8 mouse cellular contexts compared by ENCODE assay signal in genomic region chr13:58806397-58806892, GRCm38 (mm10). TPM values are rescaled to one million over a fixed set of nuclear protein-coding genes. Genes with fewer than 3 reads are reported as not detected.
DNase-seq lines count a peak whose midpoint lies in the region; ATAC-seq and TF ChIP-seq lines count a peak whose summit lies in the region.

Gene Ntrk2 (plus strand): TSS chr13:58806569.

- TF ChIP-seq POLR2A in cerebellum, adult 2 months (IDR thresholded peaks at IDR 0.05; ENCODE audit: borderline replicate concordance, insufficient read depth, low read length): peak; percentile 86
- peak; percentile 34; the same call in 1 of the 2 replicates for TF ChIP-seq POLR2A in olfactory bulb, adult 2 months (IDR thresholded peaks at IDR 0.05; ENCODE audit: insufficient read depth, low read depth, low read length)

- peak; percentile 92 to 96 for DNase-seq in cerebellum, adult 2 months
- peak; percentile 90 for DNase-seq in forelimb bud, embryonic 11.5 days (ENCODE audit: low read depth, low spot score)
- DNase-seq in heart, postnatal 25 days (ENCODE audit: low spot score): peak; percentile 44
- DNase-seq in large intestine, adult 2 months (ENCODE audit: low read depth, low spot score): peak; percentile 35
- peak in 1 of 3 experiments; percentile 2 for DNase-seq in liver, embryonic 14.5 days (ENCODE audit: low read depth in 3 of 3, low spot score in 3 of 3)
- peak; percentile 73 for DNase-seq in thymus, postnatal 4 days

- intact Hi-C loops in heart, postnatal 25 days (cut with DNase I): loop anchor here (1.0 to 10.0 kb wide), 4 partner anchors 162 to 591 kb away; no protein-coding TSS in a partner anchor

- peaks cover 4% of the 10 kb centered on the region; the same call in 1 of the 2 replicates for H3K9me3 ChIP-seq in E14TG2a.4 (ENCODE audit: low read length)
- H3K9me3 ChIP-seq in liver, embryonic 14.5 days (ENCODE audit: control insufficient read depth, low read length): no peaks in the 10 kb centered on the region

- no peaks in the 10 kb centered on the region for H3K36me3 ChIP-seq in E14TG2a.4 (ENCODE audit: insufficient read depth, low read length)
- H3K36me3 ChIP-seq in liver, embryonic 14.5 days (replicated peaks; ENCODE audit: control insufficient read depth, insufficient read depth, low read depth): no peaks in the 10 kb centered on the region

- ATAC-seq in liver, embryonic 14.5 days (ENCODE audit: insufficient read depth): no peak

- under 1% methylated on average over 47 of the region's 47 CpGs for WGBS in cerebellum, adult 2 months
- under 1% methylated on average over 47 of the region's 47 CpGs for WGBS in large intestine, adult 2 months
- 2% methylated on average over 47 of the region's 47 CpGs for WGBS in liver, embryonic 14.5 days (ENCODE audit: insufficient replicate concordance)
- under 1% methylated on average over 47 of the region's 47 CpGs for WGBS in olfactory bulb, adult 2 months

- TF ChIP-seq CTCF in E14TG2a.4 (conservative IDR thresholded peaks at IDR 0.05; ENCODE audit: low read length): peak; percentile 29
- TF ChIP-seq CTCF in cerebellum, adult 2 months (IDR thresholded peaks at IDR 0.05; ENCODE audit: borderline replicate concordance, insufficient read depth, low read depth, low read length): peak; percentile 85
- peak; percentile 64 for TF ChIP-seq CTCF in liver, embryonic 14.5 days (IDR thresholded peaks at IDR 0.05; ENCODE audit: low read depth)
- peak; percentile 73 for TF ChIP-seq CTCF in olfactory bulb, adult 2 months (IDR thresholded peaks at IDR 0.05; ENCODE audit: insufficient read depth, low read depth, low read length)

- TF ChIP-seq EP300 in liver, embryonic 14.5 days (IDR thresholded peaks at IDR 0.05; ENCODE audit: low read depth): no peak

- H3K27ac ChIP-seq in cerebellum, adult 2 months (ENCODE audit: insufficient read depth, low read length): peak within 1 kb of the TSS; percentile 88
- no peak within 1 kb of the TSS for H3K27ac ChIP-seq in liver, embryonic 14.5 days
- peak within 1 kb of the TSS; percentile 96 for H3K27ac ChIP-seq in olfactory bulb, adult 2 months (ENCODE audit: insufficient read depth, low read depth, low read length)

- peak within 1 kb of the TSS; percentile 49 for H3K4me2 ChIP-seq in liver, embryonic 14.5 days (ENCODE audit: low read depth)

- peaks cover 24% of the 10 kb centered on the region for H3K4me1 ChIP-seq in E14TG2a.4 (replicated peaks; ENCODE audit: low read depth, low read length)
- H3K4me1 ChIP-seq in cerebellum, adult 2 months (ENCODE audit: control insufficient read depth, insufficient read depth, low read length): 0 out of 2 replicates have a peak, but pooled peaks cover 2% of the 10 kb centered on the region
- no peaks in the 10 kb centered on the region for H3K4me1 ChIP-seq in liver, embryonic 14.5 days (replicated peaks; ENCODE audit: control insufficient read depth in 2 of 2, insufficient read depth in 2 of 2, low read length in 1 of 2)
- peaks cover 3% of the 10 kb centered on the region; the same call in 1 of the 2 replicates for H3K4me1 ChIP-seq in olfactory bulb, adult 2 months (ENCODE audit: control insufficient read depth, insufficient read depth, low read length)

- no peak within 1 kb of the TSS for H3K9ac ChIP-seq in liver, embryonic 14.5 days (replicated peaks)

- peaks cover 67% of the 10 kb centered on the region for H3K27me3 ChIP-seq in E14TG2a.4 (ENCODE audit: insufficient read depth, low read length)
- no peaks in the 10 kb centered on the region for H3K27me3 ChIP-seq in cerebellum, adult 2 months (ENCODE audit: control insufficient read depth, insufficient read depth, low read length)
- peaks cover 30% of the 10 kb centered on the region for H3K27me3 ChIP-seq in liver, embryonic 14.5 days (ENCODE audit: control insufficient read depth, insufficient read depth, low read length)

- H3K4me3 ChIP-seq in E14TG2a.4 (replicated peaks; ENCODE audit: low read length): peak within 1 kb of the TSS; percentile 78
- H3K4me3 ChIP-seq in cerebellum, adult 2 months (replicated peaks; ENCODE audit: insufficient read depth, low read depth, low read length): peak within 1 kb of the TSS; percentile 94
- H3K4me3 ChIP-seq in liver, embryonic 14.5 days (ENCODE audit: insufficient read depth in 1 of 2, low read depth in 2 of 2, low read length in 2 of 2): peak within 1 kb of the TSS in 1 of 2 experiments; percentile 25; a peak in 2 of 4 replicates
- H3K4me3 ChIP-seq in olfactory bulb, adult 2 months (ENCODE audit: insufficient read depth, low read depth, low read length): peak within 1 kb of the TSS; percentile 88

RNA-seq across cellular contexts. Expression of gene Ntrk2, which starts in this region (rescaled TPM):
- 136 and 139 TPM in 2 replicates for polyA plus RNA-seq in cerebellum, adult 2 months (2012; rRNA removed)
- 1 to 10 TPM; 1.2 to 1.4 TPM for total RNA-seq in heart, postnatal 25 days (2021)
- 1.1 and 1.2 TPM in 2 replicates for polyA plus RNA-seq in large intestine, adult 2 months (2012; rRNA removed)
- polyA plus RNA-seq in liver, embryonic 14.5 days (2012; rRNA removed): 0.06 and 0.07 TPM in 2 replicates
- 0.04 and 0.21 TPM in 2 replicates for polyA plus RNA-seq in liver, embryonic 14.5 days (2014; fragmentation: Nextera tagmentation; extraction: Ambion mirVana)
- polyA plus RNA-seq in olfactory bulb, adult 2 months (2012; ENCODE audit: insufficient read depth, insufficient read length, low replicate concordance, missing spikeins): 159 and 204 TPM in 2 replicates

Comparison
In these comparisons a context has a peak if more than half of its experiments do, and no peak if none do; other contexts are left out.
1. RNA of gene Ntrk2 (polyA plus RNA-seq): 159 to 204 TPM in olfactory bulb, adult 2 months and 136 to 139 TPM in cerebellum, adult 2 months; 1.1 to 1.2 TPM in large intestine, adult 2 months and 0.04 to 0.21 TPM in liver, embryonic 14.5 days; every median in the first group is over 10 times any median in the second.
2. CTCF ChIP-seq: peak in every context shown above with its lines; median percentile 85 in cerebellum, adult 2 months; 73 in olfactory bulb, adult 2 months; 64 in liver, embryonic 14.5 days; 29 in E14TG2a.4.